Comparison of ENCODE assay signal across 16 mouse cellular contexts in genomic region chr2:164174649-164175395, GRCm38 (mm10). TPM values are rescaled to one million over a fixed set of nuclear protein-coding genes. Genes with fewer than 3 reads are reported as not detected.
DNase-seq lines count a peak whose midpoint lies in the region; ATAC-seq lines count a peak whose summit lies in the region.
"Had no signal": no experiment of that assay in that cellular context is flagged by ENCODE, and none has a peak within 500 bp of the region (broad histone marks: within the 10 kb centered on the region; RNA-seq: fewer than 3 reads in every experiment).

No protein-coding gene starts in this region.

- intact Hi-C loops in left cerebral cortex, postnatal 25 days (cut with DNase I) = loop anchor here (1.0 kb wide), 2 partner anchors 37 to 38 kb away; no protein-coding TSS in a partner anchor

- 69% methylated on average over 8 of the region's 8 CpGs for WGBS in forebrain, embryonic 16.5 days

- no peak overlapping the region for H3K4me3 ChIP-seq in forebrain, embryonic 16.5 days (replicated peaks; ENCODE audit: low read length)
- H3K4me3 ChIP-seq: heart, embryonic 13.5 days; liver, embryonic 12.5 days had no signal

- DNase-seq in cerebellum, adult 11-12 months = peak; percentile 30
- no peak for DNase-seq in cerebellum, adult 9-10 months
- DNase-seq in cerebellum, adult 9-11 months = peak; percentile 47
- DNase-seq in layer of hippocampus, adult 11-12 months (ENCODE audit: low spot score) = peak; percentile 73
- DNase-seq in left cerebral cortex, postnatal 25 days (ENCODE audit: low spot score in 2 of 2) = peak; percentile 72 to 97
- no peak for DNase-seq in kidney, postnatal 25 days
- DNase-seq in thymus, postnatal 10 days (ENCODE audit: low spot score in 2 of 2) = no peak
- DNase-seq: kidney, postnatal 14 days had no signal

- ATAC-seq in forebrain, embryonic 16.5 days = no peak
- ATAC-seq: forebrain, embryonic 14.5 days; liver, embryonic 12.5 days had no signal

- H3K27ac ChIP-seq in forebrain, embryonic 16.5 days (ENCODE audit: low read length) = no peak overlapping the region
- H3K27ac ChIP-seq: heart, embryonic 13.5 days; hindbrain, embryonic 14.5 days; liver, embryonic 12.5 days had no signal

- H3K36me3 ChIP-seq in forebrain, embryonic 16.5 days (ENCODE audit: control insufficient read depth, insufficient read depth) = no peaks in the 10 kb centered on the region
- H3K36me3 ChIP-seq: G1E; heart, embryonic 13.5 days; liver, embryonic 12.5 days had no signal

- no peak overlapping the region for H3K4me2 ChIP-seq in forebrain, embryonic 16.5 days (ENCODE audit: low read length)
- H3K4me2 ChIP-seq: heart, embryonic 13.5 days; hindbrain, embryonic 14.5 days; liver, embryonic 12.5 days had no signal

- no peak overlapping the region for H3K9ac ChIP-seq in forebrain, embryonic 16.5 days (replicated peaks; ENCODE audit: low read depth, low read length)
- H3K9ac ChIP-seq: heart, embryonic 13.5 days; hindbrain, embryonic 14.5 days; liver, embryonic 12.5 days had no signal

- peaks cover 27% of the 10 kb centered on the region for H3K27me3 ChIP-seq in forebrain, embryonic 16.5 days (replicated peaks; ENCODE audit: control insufficient read depth, insufficient read depth, low read length)

- H3K9me3 ChIP-seq in forebrain, embryonic 16.5 days (ENCODE audit: control insufficient read depth, low read length) = no peaks in the 10 kb centered on the region
- H3K9me3 ChIP-seq: G1E; heart, embryonic 13.5 days; liver, embryonic 12.5 days had no signal

- peaks cover 9% of the 10 kb centered on the region for H3K4me1 ChIP-seq in forebrain, embryonic 16.5 days (replicated peaks; ENCODE audit: control insufficient read depth, insufficient read depth, low read length)

RNA-seq across cellular contexts. Expression of gene Kcns1, which starts 3.9 kb away (rescaled TPM):
- 10 to 100 TPM; 14.2 to 17.2 TPM for total RNA-seq in left cerebral cortex, postnatal 25 days (2021)
- polyA plus RNA-seq in forebrain, embryonic 16.5 days (2015; fragmentation: Nextera tagmentation; extraction: Ambion mirVana) = 1.1 and 1.3 TPM in 2 replicates
- total RNA-seq: G1E had no signal
- polyA plus RNA-seq: G1E; liver, embryonic 12.5 days had no signal

RNA-seq across cellular contexts. Expression of gene Wfdc5, which starts 7.7 kb away (rescaled TPM):
- total RNA-seq in left cerebral cortex, postnatal 25 days (2021) = not detected
- polyA plus RNA-seq in forebrain, embryonic 16.5 days (2015; fragmentation: Nextera tagmentation; extraction: Ambion mirVana) = not detected in 2 replicates
- total RNA-seq: megakaryocyte progenitor cell, adult 5-6 weeks had no signal
- polyA plus RNA-seq: forebrain, embryonic 14.5 days; G1E; heart, embryonic 13.5 days; hindbrain, embryonic 14.5 days; liver, embryonic 12.5 days; testis, adult 2 months had no signal

RNA-seq across cellular contexts. Expression of gene Wfdc12, which starts 15.6 kb away (rescaled TPM):
- total RNA-seq in left cerebral cortex, postnatal 25 days (2021) = not detected
- polyA plus RNA-seq in forebrain, embryonic 16.5 days (2015; fragmentation: Nextera tagmentation; extraction: Ambion mirVana) = not detected in 2 replicates
- total RNA-seq: G1E; megakaryocyte progenitor cell, adult 5-6 weeks had no signal
- polyA plus RNA-seq: forebrain, embryonic 14.5 days; G1E; heart, embryonic 13.5 days; hindbrain, embryonic 14.5 days; liver, embryonic 12.5 days had no signal

RNA-seq across cellular contexts. Expression of gene Wfdc15a, which starts 25.1 kb away (rescaled TPM):
- not detected for total RNA-seq in left cerebral cortex, postnatal 25 days (2021)
- not detected in 2 replicates for polyA plus RNA-seq in forebrain, embryonic 16.5 days (2015; fragmentation: Nextera tagmentation; extraction: Ambion mirVana)
- total RNA-seq: megakaryocyte progenitor cell, adult 5-6 weeks had no signal
- polyA plus RNA-seq: forebrain, embryonic 14.5 days; G1E; heart, embryonic 13.5 days; hindbrain, embryonic 14.5 days; liver, embryonic 12.5 days had no signal

RNA-seq across cellular contexts. Expression of gene Wfdc15b, which starts 46.6 kb away (rescaled TPM):
- total RNA-seq in left cerebral cortex, postnatal 25 days (2021) = not detected
- polyA plus RNA-seq in forebrain, embryonic 16.5 days (2015; fragmentation: Nextera tagmentation; extraction: Ambion mirVana) = not detected in 2 replicates
- total RNA-seq: G1E; megakaryocyte progenitor cell, adult 5-6 weeks had no signal
- polyA plus RNA-seq: forebrain, embryonic 14.5 days; G1E; heart, embryonic 13.5 days; hindbrain, embryonic 14.5 days; liver, embryonic 12.5 days; testis, adult 2 months had no signal

Comparison
In these comparisons a context has a peak if more than half of its experiments do, and no peak if none do; other contexts are left out.
1. DNase-seq: peak in cerebellum, adult 11-12 months (single experiment), cerebellum, adult 9-11 months (single experiment), layer of hippocampus, adult 11-12 months (single experiment) and left cerebral cortex, postnatal 25 days (2 of 2); none in cerebellum, adult 9-10 months (single experiment), kidney, postnatal 25 days (0 of 2) and thymus, postnatal 10 days (0 of 2).